Mouse (Mus musculus): ENCODE results near the gene Mtfr2. TPM values are rescaled to one million over a fixed set of nuclear protein-coding genes. Genes with fewer than 3 reads are reported as not detected.

Mtfr2 gene
- total and polyA plus RNA-seq, 3 experiments: 10.3 to 17.1 TPM; not detected in 1

GRCm38 (mm10) chr10:20312736-20313301 lies 34.8 kb upstream of the Mtfr2 start (continued):
- TF ChIP-seq ZKSCAN1 (IDR thresholded peaks at IDR 0.05; ENCODE audit: low read depth, low read length) (peak; percentile 41; the same call in 1 of the 2 replicates), POLR2AphosphoS5 (IDR thresholded peaks at IDR 0.05; ENCODE audit: borderline replicate concordance, low read depth, low read length) (no peak), MYB (IDR thresholded peaks at IDR 0.05; ENCODE audit: low read depth, low read length) (peak; percentile 98), MEF2A (IDR thresholded peaks at IDR 0.05; ENCODE audit: extremely low read depth, insufficient replicate concordance, low read depth, low read length, poor library complexity, severe bottlenecking) (peak; percentile 18; the same call in 1 of the 2 replicates), ELF1 (IDR thresholded peaks at IDR 0.05; ENCODE audit: low read depth, low read length) (peak; percentile 82), HCFC1 (IDR thresholded peaks at IDR 0.05; ENCODE audit: low read depth, low read length) (peak; percentile 72), MXI1 (IDR thresholded peaks at IDR 0.05; ENCODE audit: low read depth, low read length) (peak; percentile 94)

GRCm38 (mm10) chr10:20313447-20313846 lies 34.1 kb upstream of the Mtfr2 start:
- Histone ChIP-seq H3K36me3 (ENCODE audit: control insufficient read depth in 1 of 2, insufficient read depth in 2 of 2, low read length in 2 of 2) (peaks cover 25 to 40% of the 10 kb centered on the region in 2 experiments), H3K9me3 (replicated peaks; ENCODE audit: insufficient read depth, low read length) (no peaks in the 10 kb centered on the region), H3K27me3 (ENCODE audit: control insufficient read depth in 1 of 2, insufficient read depth in 2 of 2, low read length in 2 of 2) (no peaks in the 10 kb centered on the region), H3K4me3 (ENCODE audit: control insufficient read depth in 1 of 2, insufficient read depth in 1 of 2, low read depth in 2 of 2, low read length in 2 of 2) (peak overlapping the region; percentile 64 to 81), H3K79me2 (ENCODE audit: control insufficient read depth, insufficient read depth, low read length, poor library complexity) (peaks cover 53% of the 10 kb centered on the region), H3K27ac (ENCODE audit: control insufficient read depth, low read depth, low read length) (peak overlapping the region; percentile 94), H3K9ac (ENCODE audit: control insufficient read depth, low read depth, low read length, poor library complexity, severe bottlenecking) (peak overlapping the region; percentile 92), H3K4me1 (ENCODE audit: control insufficient read depth in 1 of 2, insufficient read depth in 2 of 2, low read length in 2 of 2) (peaks cover 7 to 13% of the 10 kb centered on the region in 2 experiments; a peak in 3 of 4 replicates)
- DNase-seq (ENCODE audit: low read depth, low spot score): no peak
- TF ChIP-seq CTCF (IDR thresholded peaks at IDR 0.05 in 2 of 3, conservative IDR thresholded peaks at IDR 0.05 in 1 of 3; ENCODE audit: control insufficient read depth in 1 of 3, insufficient read depth in 1 of 3, low read depth in 2 of 3, low read length in 3 of 3, poor library complexity in 1 of 3, severe bottlenecking in 1 of 3) (no peak), TCF12 (IDR thresholded peaks at IDR 0.05; ENCODE audit: low read depth, low read length) (no peak)

- Histone ChIP-seq H3K9ac (ENCODE audit: control insufficient read depth, low read depth, low read length, poor library complexity, severe bottlenecking) (peak overlapping the region; percentile 92), H3K4me1 (ENCODE audit: control insufficient read depth in 1 of 2, insufficient read depth in 2 of 2, low read length in 2 of 2) (peaks cover 7 to 13% of the 10 kb centered on the region in 2 experiments; a peak in 3 of 4 replicates), H3K27me3 (ENCODE audit: control insufficient read depth in 1 of 2, insufficient read depth in 2 of 2, low read length in 2 of 2) (no peaks in the 10 kb centered on the region), H3K79me2 (ENCODE audit: control insufficient read depth, insufficient read depth, low read length, poor library complexity) (peaks cover 58% of the 10 kb centered on the region), H3K4me3 (ENCODE audit: control insufficient read depth in 1 of 2, insufficient read depth in 1 of 2, low read depth in 2 of 2, low read length in 2 of 2) (peak overlapping the region; percentile 59 to 64), H3K27ac (ENCODE audit: control insufficient read depth, low read depth, low read length) (peak overlapping the region; percentile 63), H3K9me3 (replicated peaks; ENCODE audit: insufficient read depth, low read length) (no peaks in the 10 kb centered on the region), H3K36me3 (ENCODE audit: control insufficient read depth in 1 of 2, insufficient read depth in 2 of 2, low read length in 2 of 2) (peaks cover 30 to 43% of the 10 kb centered on the region in 2 experiments)
- no peak for TF ChIP-seq USF1 (IDR thresholded peaks at IDR 0.05; ENCODE audit: low read depth, low read length)
- TF ChIP-seq NELFE (IDR thresholded peaks at IDR 0.05; ENCODE audit: low read depth, low read length): no peak
- TF ChIP-seq MXI1 (IDR thresholded peaks at IDR 0.05; ENCODE audit: low read depth, low read length): peak; percentile 20
- TF ChIP-seq TAL1 (IDR thresholded peaks at IDR 0.05; ENCODE audit: low read length): no peak
- TF ChIP-seq GABPA (IDR thresholded peaks at IDR 0.05; ENCODE audit: low read depth, low read length): no peak
- 0 out of 2 replicates have a peak, but pooled peaks have one; percentile 29 for TF ChIP-seq SIN3A (IDR thresholded peaks at IDR 0.05; ENCODE audit: low read length)
- no peak for TF ChIP-seq USF2 (IDR thresholded peaks at IDR 0.05; ENCODE audit: borderline replicate concordance in 1 of 2, insufficient read depth in 1 of 2, low read depth in 1 of 2, low read length in 2 of 2)
- no peak for TF ChIP-seq NRF1 (IDR thresholded peaks at IDR 0.05; ENCODE audit: insufficient read depth, low read depth, low read length, poor library complexity, severe bottlenecking)
- TF ChIP-seq E2F4 (IDR thresholded peaks at IDR 0.05; ENCODE audit: borderline replicate concordance, low read depth, low read length): no peak
- no peak for DNase-seq (ENCODE audit: low read depth, low spot score)
These were observed 33.6 kb upstream of the Mtfr2 start for GRCm38 (mm10) chr10:20313941-20314340.
